Mouse (Mus musculus): ENCODE data around the gene Ahcyl2. TPM values are rescaled to one million over a fixed set of nuclear protein-coding genes. Genes with fewer than 3 reads are reported as not detected.

Ahcyl2 gene
- polyA plus RNA-seq (2012) = 6.6 and 9.9 TPM in 2 replicates

DNA sequence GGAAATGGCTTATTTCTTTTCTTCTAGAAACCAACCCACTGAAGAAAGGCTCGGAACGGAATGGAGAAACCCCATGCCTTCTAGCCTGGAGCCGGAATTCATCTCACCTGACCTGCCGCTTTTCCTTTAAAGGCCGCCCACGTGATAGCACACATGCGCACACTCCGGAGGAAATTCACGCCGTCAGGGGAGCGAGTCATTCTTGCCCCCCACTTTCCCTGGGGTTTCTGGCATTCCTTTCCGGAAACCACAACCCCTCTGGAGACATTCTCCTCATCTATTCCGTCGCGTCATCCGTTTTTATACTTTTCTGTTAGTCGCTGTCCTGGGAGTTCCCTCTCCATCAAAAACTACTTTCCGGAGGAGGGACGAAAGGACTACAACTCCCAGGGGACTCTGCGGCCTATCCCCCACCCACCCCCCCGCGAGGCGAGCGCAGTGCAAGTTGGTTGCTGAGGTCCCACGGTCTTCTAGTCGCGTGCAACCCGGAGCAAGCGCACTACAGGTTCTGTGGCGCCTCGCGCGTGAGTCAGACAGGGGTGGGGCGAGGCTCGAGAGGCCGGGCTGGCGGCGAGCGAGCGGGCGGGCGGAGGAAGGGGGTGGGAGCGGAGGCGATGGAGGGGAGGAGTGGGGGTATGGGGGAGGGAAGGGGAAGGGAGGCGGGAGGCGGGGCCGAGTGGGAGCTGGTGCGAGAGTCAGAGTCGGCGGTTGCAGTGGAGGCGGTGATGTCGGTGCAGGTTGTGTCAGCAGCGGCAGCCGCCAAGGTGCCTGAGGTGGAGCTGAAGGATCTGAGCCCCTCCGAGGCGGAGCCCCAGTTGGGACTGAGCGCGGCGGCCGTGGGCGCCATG, at the start of gene Ahcyl2:
Gene Ahcyl2, plus strand, starts transcription at position 199 of the 848 bp plus-strand sequence.

GRCm38 (mm10) chr6:29735336-29735688, 32.5 kb upstream of the Ahcyl2 start, which contains the start of gene Smo:
Gene Smo (plus strand): TSS chr6:29735503.

DNA sequence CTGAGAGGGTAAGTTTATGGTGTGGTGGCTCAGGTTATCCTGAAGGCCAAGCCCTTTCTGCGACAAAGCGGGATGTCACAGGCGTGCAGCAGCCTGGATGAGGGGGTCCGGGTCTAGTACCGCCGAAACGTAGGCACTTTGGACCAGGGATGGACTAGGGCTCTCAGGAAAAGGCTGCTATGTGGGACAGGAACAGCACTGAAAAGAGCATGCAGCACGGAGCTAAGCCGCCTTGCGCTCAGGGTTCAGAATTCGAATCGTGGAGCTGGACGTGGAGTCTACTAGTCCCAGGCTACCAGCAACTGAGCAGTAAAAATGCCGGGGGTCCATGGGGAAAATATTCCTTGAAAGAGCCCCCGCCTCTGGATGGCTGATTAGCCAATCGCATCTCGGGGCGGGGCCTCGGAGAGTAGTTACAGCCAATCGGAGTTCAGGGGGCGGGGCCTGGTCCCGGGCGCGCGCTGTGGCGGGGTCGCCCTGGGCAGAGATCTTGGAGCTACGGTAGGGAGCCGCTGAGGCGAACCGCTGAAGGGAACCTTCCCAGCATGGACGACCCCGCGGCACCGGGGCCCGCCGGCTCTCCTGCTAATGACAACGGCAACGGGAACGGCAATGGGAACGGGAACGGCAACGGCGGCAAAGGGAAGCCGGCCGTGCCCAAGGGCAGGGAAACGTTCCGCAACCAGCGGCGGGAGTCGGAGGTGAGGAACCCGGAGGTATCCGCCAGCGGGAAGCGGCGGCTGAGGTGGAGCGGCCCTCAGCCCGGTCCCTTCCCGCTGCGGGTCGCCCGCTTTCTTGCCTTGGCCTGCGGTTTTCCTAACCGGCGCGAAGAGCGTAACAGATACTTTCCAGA, 148.9 kb downstream of the Ahcyl2 start, which contains the start of gene Strip2:
Gene Strip2, plus strand, starts transcription at position 483 of the 853 bp plus-strand sequence.

Other genes with a start within 250 kb of the Ahcyl2 start
- gene Irf5, start 241.4 kb upstream of the Ahcyl2 start, polyA plus RNA-seq (2012) = 43.9 and 61.6 TPM in 2 replicates
- gene Tnpo3, start 158.1 kb upstream of the Ahcyl2 start, polyA plus RNA-seq (2012) = 28.2 and 43.1 TPM in 2 replicates
- 16.9 and 22.5 TPM in 2 replicates for gene Tspan33, start 73.8 kb upstream of the Ahcyl2 start, polyA plus RNA-seq (2012)
- gene Smo, start 32.5 kb upstream of the Ahcyl2 start, polyA plus RNA-seq (2012) = 25.7 and 32.8 TPM in 2 replicates
- gene Strip2, start 149.0 kb downstream of the Ahcyl2 start, polyA plus RNA-seq (2012) = 0.04 and 0.13 TPM in 2 replicates